Mouse (Mus musculus) liver, adult 2 months (tissue): ENCODE measurements around the gene C2cd5.
A peak's percentile ranks its signal among the peaks of the same experiment; 100 is the strongest.

Experiments used
- CTCF ChIP-seq: fragments of 200-500 bp; IDR thresholded peaks from 2 replicates; pipeline ENCODE4 v1.5.1; 2011; ENCODE audit warnings: low read depth, low read length, control low read depth
- POLR2A ChIP-seq: fragments of 200-500 bp; IDR thresholded peaks from 2 replicates; pipeline ENCODE4 v1.6.1; 2011; ENCODE audit warnings: low read length, control low read depth; ENCODE audit not compliant: insufficient read depth; ENCODE audit errors: extremely low read depth

DNA sequence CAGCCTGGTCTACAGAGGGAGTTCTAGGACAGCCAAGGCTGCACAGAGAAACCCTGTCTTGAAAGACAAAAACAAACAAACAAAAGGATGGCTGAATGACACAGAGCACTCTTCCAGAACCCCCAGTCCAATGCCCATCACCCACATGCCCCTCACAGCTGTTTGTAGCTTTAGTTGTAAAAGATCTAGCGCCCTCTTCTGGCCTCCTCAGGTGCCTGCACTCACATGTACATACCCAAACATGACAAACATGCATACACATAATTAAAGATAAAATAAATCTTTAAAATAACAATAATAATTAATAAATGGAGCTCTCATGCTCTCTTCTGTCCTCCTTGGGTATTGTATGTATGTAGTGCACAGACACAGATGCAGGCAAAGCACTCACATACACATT lies 122.7 kb downstream of the C2cd5 start:
- TF ChIP-seq CTCF (0 out of 2 replicates have a peak, but pooled peaks have one; percentile 16), POLR2A (no peak)
